Mouse (Mus musculus) heart, adult 2 months (tissue): ENCODE results near the gene Plekha6. TPM values are rescaled to one million over a fixed set of nuclear protein-coding genes. Genes with fewer than 3 reads are reported as not detected.
A peak's percentile ranks its signal among the peaks of the same experiment; 100 is the strongest.

Experiments used
- DNase-seq, 2 experiments: peaks; one replicate each; pipeline ENCODE4 v3.0.0; 2021
- H3K27ac ChIP-seq: fragments of 200-600 bp; 2 replicates; pipeline ENCODE4 v1.8.1; 2022
- H3K27me3 ChIP-seq: fragments of 200-500 bp; 2 replicates; pipeline ENCODE4 v1.6.1; 2012; ENCODE audit warnings: mild to moderate bottlenecking, low read length, inconsistent platforms, mixed read lengths; ENCODE audit not compliant: control insufficient read depth, insufficient read depth
- H3K36me3 ChIP-seq: fragments of 200-500 bp; 2 replicates; pipeline ENCODE4 v1.6.1; 2012; ENCODE audit warnings: low read length, inconsistent platforms; ENCODE audit not compliant: control insufficient read depth, insufficient read depth
- H3K4me1 ChIP-seq: fragments of 200-500 bp; 2 replicates; pipeline ENCODE4 v1.6.1; 2011; ENCODE audit warnings: low read length; ENCODE audit not compliant: control insufficient read depth, insufficient read depth
- H3K4me3 ChIP-seq: fragments of 200-600 bp; 2 replicates; pipeline ENCODE4 v1.8.1; 2022
- H3K79me2 ChIP-seq: fragments of 200-500 bp; replicated peaks from 2 replicates; pipeline ENCODE4 v1.6.1; 2012; ENCODE audit warnings: mild to moderate bottlenecking, inconsistent platforms, low read length, moderate library complexity, mixed read lengths; ENCODE audit not compliant: control insufficient read depth, insufficient read depth
- H3K9ac ChIP-seq: fragments of 200-500 bp; 2 replicates; pipeline ENCODE4 v1.6.1; 2012; ENCODE audit warnings: low read depth, mild to moderate bottlenecking, control low read depth, inconsistent platforms, low read length, mixed read lengths
- CTCF ChIP-seq: fragments of 200-600 bp; IDR thresholded peaks from 2 replicates; pipeline ENCODE4 v1.8.1; 2022; ENCODE audit warnings: antibody characterized with exemption, mild to moderate bottlenecking, moderate library complexity
- EP300 ChIP-seq: fragments of 200-500 bp; IDR thresholded peaks from 2 replicates; pipeline ENCODE4 v1.6.1; 2011; ENCODE audit warnings: low read depth, low read length, control low read depth; ENCODE audit not compliant: insufficient read depth
- POLR2A ChIP-seq: fragments of 200-500 bp; IDR thresholded peaks from 2 replicates; pipeline ENCODE4 v1.6.1; 2011; ENCODE audit warnings: mild to moderate bottlenecking, low read depth, low read length, control low read depth; ENCODE audit not compliant: insufficient read depth
- WGBS: fragments of 180-500 bp; shearing (Covaris S2); methylation state at CpG from one replicate; pipeline ENCODE4 v1.1.7; 2018; 5-methylcytosine and 5-hydroxymethylcytosine counted together
- intact Hi-C: fragments of 180-260 bp; cut with DNase I; formaldehyde crosslinking; loops from one replicate; pipeline ENCODE4 v1.15.1; 2025
- polyA plus RNA-seq: library from polyadenylated mRNA; depleted of rRNA; stranded (reverse); fragments of >200 nt; gene quantifications from 2 replicates; pipeline ENCODE4 v1.2.3, GENCODE M21; 2012
- total RNA-seq, 2 experiments: library from RNA; stranded (reverse); gene quantifications; 2 replicates each; pipeline ENCODE4 v1.2.3; 2021

Gene Plekha6
- total and polyA plus RNA-seq, 3 experiments: 51.0 to 67.5 (median 55.2) TPM

GRCm38 (mm10) chr1:133280537-133280936, 116.5 kb downstream of the Plekha6 start:
- intact Hi-C loops: no loop called here
- no peaks in the 10 kb centered on the region for H3K36me3 ChIP-seq
- DNase-seq: no peak
- H3K4me3 ChIP-seq: no peak overlapping the region
- WGBS: 86% methylated on average over 2 of the region's 2 CpGs
- no peak overlapping the region for H3K9ac ChIP-seq
- no peaks in the 10 kb centered on the region for H3K27me3 ChIP-seq
- H3K79me2 ChIP-seq: no peaks in the 10 kb centered on the region
- no peak for TF ChIP-seq EP300
- no peak for TF ChIP-seq POLR2A
- no peak for TF ChIP-seq CTCF
- no peak overlapping the region for H3K27ac ChIP-seq
- H3K4me1 ChIP-seq: peaks cover 2% of the 10 kb centered on the region; the same call in 1 of the 2 replicates

GRCm38 (mm10) chr1:133285907-133286306, 121.9 kb downstream of the Plekha6 start:
- WGBS: 77% methylated on average over 7 of the region's 7 CpGs
- Histone ChIP-seq H3K79me2 (no peaks in the 10 kb centered on the region), H3K4me1 (no peaks in the 10 kb centered on the region)

GRCm38 (mm10) chr1:133287051-133287450, 123.0 kb downstream of the Plekha6 start:
- no peak overlapping the region for H3K4me3 ChIP-seq
- H3K27me3 ChIP-seq: no peaks in the 10 kb centered on the region
- no peaks in the 10 kb centered on the region for H3K4me1 ChIP-seq
- no peak for DNase-seq
- WGBS: 82% methylated on average over 4 of the region's 4 CpGs
- H3K9ac ChIP-seq: no peak overlapping the region
- intact Hi-C loops: no loop called here
- no peaks in the 10 kb centered on the region for H3K36me3 ChIP-seq
- H3K27ac ChIP-seq: no peak overlapping the region
- no peaks in the 10 kb centered on the region for H3K79me2 ChIP-seq
- TF ChIP-seq EP300: no peak
- TF ChIP-seq CTCF: no peak
- TF ChIP-seq POLR2A: no peak

More at GRCm38 (mm10) chr1:133285907-133286306, 121.9 kb downstream of the Plekha6 start:
- TF ChIP-seq CTCF (no peak), POLR2A (no peak)
- H3K4me3 ChIP-seq: no peak overlapping the region
- H3K9ac ChIP-seq: no peak overlapping the region
- DNase-seq: no peak
- H3K36me3 ChIP-seq: no peaks in the 10 kb centered on the region
- H3K27ac ChIP-seq: no peak overlapping the region
- intact Hi-C loops: no loop called here
- H3K27me3 ChIP-seq: no peaks in the 10 kb centered on the region

GRCm38 (mm10) chr1:133287880-133288279, 123.9 kb downstream of the Plekha6 start:
- Histone ChIP-seq H3K9ac (no peak overlapping the region), H3K4me1 (no peaks in the 10 kb centered on the region), H3K4me3 (no peak overlapping the region), H3K36me3 (no peaks in the 10 kb centered on the region), H3K27me3 (no peaks in the 10 kb centered on the region), H3K79me2 (no peaks in the 10 kb centered on the region), H3K27ac (no peak overlapping the region)
- TF ChIP-seq CTCF (no peak), EP300 (no peak), POLR2A (no peak)
- intact Hi-C loops: no loop called here
- WGBS: 91% methylated on average over 12 of the region's 12 CpGs
- no peak for DNase-seq

GRCm38 (mm10) chr1:133291888-133292287, 127.9 kb downstream of the Plekha6 start:
- no peaks in the 10 kb centered on the region for H3K79me2 ChIP-seq
- H3K4me3 ChIP-seq: no peak overlapping the region
- no peak overlapping the region for H3K9ac ChIP-seq
- no peak for TF ChIP-seq CTCF
- TF ChIP-seq POLR2A: no peak
- TF ChIP-seq EP300: no peak
- 88% methylated on average over 6 of the region's 6 CpGs for WGBS
- no peaks in the 10 kb centered on the region for H3K36me3 ChIP-seq
- H3K27me3 ChIP-seq: no peaks in the 10 kb centered on the region
- intact Hi-C loops: no loop called here
- DNase-seq: no peak
- no peak overlapping the region for H3K27ac ChIP-seq
- H3K4me1 ChIP-seq: no peaks in the 10 kb centered on the region

- TF ChIP-seq POLR2A (no peak), EP300 (no peak), CTCF (0 out of 2 replicates have a peak, but pooled peaks have one; percentile 4)
- H3K27me3 ChIP-seq: no peaks in the 10 kb centered on the region
- no peak overlapping the region for H3K9ac ChIP-seq
- no peak overlapping the region for H3K4me3 ChIP-seq
- no peak for DNase-seq
- H3K4me1 ChIP-seq: no peaks in the 10 kb centered on the region
- no peaks in the 10 kb centered on the region for H3K36me3 ChIP-seq
- H3K79me2 ChIP-seq: no peaks in the 10 kb centered on the region
- H3K27ac ChIP-seq: no peak overlapping the region
- intact Hi-C loops: no loop called here
Observed at GRCm38 (mm10) chr1:133292608-133293007, 128.6 kb downstream of the Plekha6 start.
